Mouse (Mus musculus) liver, embryonic 14.5 days (tissue): ENCODE measurements at regions not wholly inside any gene's neighbourhood (a gene's known extent, or its start where the extent isn't known, plus 50 kb on each side); places are given as distances from the start of the nearest gene placed in this dataset.

Source experiments
- ATAC-seq: fragments of 200-750 bp; cut with Nextera tagmentation; 2 replicates; pipeline ENCODE4 v1.8.0; 2017; ENCODE audit warnings: moderate number of reproducible peaks, mild to moderate bottlenecking, moderate library complexity; ENCODE audit not compliant: insufficient read depth
- DNase-seq, 3 experiments: peaks; one replicate each; pipeline ENCODE4 v3.0.0-alpha.2; 2012 to 2013; ENCODE audit warnings: low read depth in 3 of 3, low spot score in 3 of 3
- H3K27ac ChIP-seq: fragments of 300-500 bp; sonication (generic); 2 replicates; pipeline ENCODE4 v1.5.1; 2014; ENCODE audit warnings: moderate library complexity, mild to moderate bottlenecking, control low read depth, inconsistent platforms
- H3K27me3 ChIP-seq: fragments of 300-500 bp; sonication (generic); 2 replicates; pipeline ENCODE4 v1.6.1; 2014; ENCODE audit warnings: mild to moderate bottlenecking, low read length, moderate library complexity; ENCODE audit not compliant: control insufficient read depth, insufficient read depth
- H3K36me3 ChIP-seq: fragments of 300-500 bp; sonication (generic); replicated peaks from 2 replicates; pipeline ENCODE4 v1.6.1; 2014; ENCODE audit warnings: low read depth; ENCODE audit not compliant: control insufficient read depth, insufficient read depth
- H3K4me1 ChIP-seq, 2 experiments: fragments of 200-500 bp in 1 of 2; fragments of 300-500 bp in 1 of 2; sonication (generic) in 1 of 2; replicated peaks; 2 replicates each; pipeline ENCODE4 v1.6.1; 2012 to 2014; ENCODE audit warnings: antibody characterized with exemption in 1 of 2, inconsistent platforms in 1 of 2, low read length in 1 of 2; ENCODE audit not compliant: control insufficient read depth in 2 of 2, insufficient read depth in 2 of 2
- H3K4me2 ChIP-seq: fragments of 300-500 bp; sonication (generic); 2 replicates; pipeline ENCODE4 v1.6.1; 2014; ENCODE audit warnings: low read depth, mild to moderate bottlenecking, control low read depth, moderate library complexity
- H3K4me3 ChIP-seq, 2 experiments: fragments of 200-500 bp in 1 of 2; fragments of 300-500 bp in 1 of 2; sonication (generic) in 1 of 2; 2 replicates each; pipeline ENCODE4 v1.5.1; 2012 to 2014; ENCODE audit warnings: low read depth in 2 of 2, low read length in 2 of 2, mild to moderate bottlenecking in 2 of 2, control low read depth in 1 of 2, inconsistent platforms in 1 of 2, moderate library complexity in 1 of 2; ENCODE audit not compliant: insufficient read depth in 1 of 2
- H3K9ac ChIP-seq: fragments of 300-500 bp; sonication (generic); replicated peaks from 2 replicates; pipeline ENCODE4 v1.6.1; 2014; ENCODE audit warnings: mild to moderate bottlenecking, control low read depth, moderate library complexity
- H3K9me3 ChIP-seq: fragments of 300-500 bp; sonication (generic); 2 replicates; pipeline ENCODE4 v1.6.1; 2016; ENCODE audit warnings: low read length, mixed read lengths; ENCODE audit not compliant: control insufficient read depth
- CTCF ChIP-seq: IDR thresholded peaks from 2 replicates; pipeline ENCODE4 v1.5.1; 2016; ENCODE audit warnings: antibody characterized with exemption, low read depth, control low read depth
- EP300 ChIP-seq: IDR thresholded peaks from 2 replicates; pipeline ENCODE4 v1.6.1; 2016; ENCODE audit warnings: antibody characterized with exemption, low read depth
- WGBS: fragments of 180-500 bp; shearing (Covaris S2); extraction: QIAGEN DNeasy Blood & Tissue Kit; methylation state at CpG from one replicate; pipeline ENCODE4 v1.1.7; 2014; ENCODE audit not compliant: insufficient replicate concordance; 5-methylcytosine and 5-hydroxymethylcytosine counted together

DNA sequence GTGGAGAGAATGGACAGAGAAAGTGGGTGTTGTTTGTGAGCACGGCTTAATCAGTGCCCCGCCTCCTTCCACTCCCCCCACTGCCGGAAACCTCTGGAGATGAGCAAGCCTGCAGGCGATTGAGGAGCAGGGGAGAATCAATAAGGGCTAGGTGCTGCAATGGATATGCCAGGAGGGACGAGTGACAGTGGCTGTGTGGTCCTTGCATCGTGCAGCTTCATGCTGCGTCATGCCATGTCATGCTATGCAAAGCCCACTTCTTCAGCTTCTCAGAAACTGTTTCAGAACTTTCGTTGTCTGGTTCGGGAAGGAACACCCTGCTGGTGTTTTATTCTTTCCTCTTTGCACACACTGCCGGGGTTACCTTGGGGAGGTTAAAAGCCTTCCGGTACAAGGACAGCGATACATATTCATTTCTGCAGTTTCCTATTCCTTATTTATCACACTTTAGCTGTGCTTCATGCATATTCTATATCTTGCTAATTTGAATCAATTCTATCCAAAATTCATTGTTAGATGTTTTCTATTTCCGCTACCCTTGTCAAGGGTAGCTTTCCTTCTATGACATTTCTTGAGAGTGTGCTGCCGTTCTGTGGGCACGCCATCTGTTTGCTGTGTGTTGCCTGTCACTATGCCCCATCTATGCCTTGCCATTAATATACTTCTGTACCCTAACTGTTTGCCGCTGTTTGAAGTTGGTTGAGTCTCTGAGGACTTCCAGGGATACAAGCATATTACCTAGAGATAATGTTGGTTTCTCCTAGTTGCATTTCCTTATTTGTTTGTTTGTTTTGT is 202.8 kb upstream of the Stt3b start:
- H3K27me3 ChIP-seq, result no peaks in the 10 kb centered on the region
- peak; percentile 59; the same call in 1 of the 2 replicates for ATAC-seq
- H3K9ac ChIP-seq, result no peak overlapping the region
- no peak overlapping the region for H3K27ac ChIP-seq
- TF ChIP-seq CTCF, result no peak
- TF ChIP-seq EP300, result no peak
- H3K9me3 ChIP-seq, result no peaks in the 10 kb centered on the region
- no peak for DNase-seq
- H3K4me1 ChIP-seq, result peaks cover 0 to 4% of the 10 kb centered on the region in 2 experiments; a peak in 2 of 4 replicates
- H3K36me3 ChIP-seq, result no peaks in the 10 kb centered on the region
- H3K4me3 ChIP-seq, result no peak overlapping the region
- WGBS, result 60% methylated on average over 16 of the region's 16 CpGs
- no peak overlapping the region for H3K4me2 ChIP-seq

DNA sequence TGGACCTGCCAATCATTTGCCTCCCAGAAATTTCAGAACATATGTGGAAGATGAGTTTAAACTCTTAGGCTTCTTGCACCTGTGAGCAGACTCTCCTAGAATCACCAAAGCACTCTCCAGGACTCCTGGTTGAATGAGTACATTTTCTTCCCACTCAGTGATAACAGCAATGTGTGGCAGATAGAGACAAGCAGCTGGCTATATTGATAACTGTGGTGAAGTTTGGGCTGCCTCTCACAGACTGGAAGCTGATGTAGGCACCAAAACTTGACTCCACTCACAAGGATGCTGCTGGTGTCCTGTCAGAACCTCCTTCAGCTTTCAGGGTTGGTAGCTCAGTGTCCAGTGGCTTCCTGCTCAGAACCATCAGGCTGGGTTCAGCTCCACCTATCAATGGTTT is 207.7 kb upstream of the Stt3b start:
- ATAC-seq, result peak; percentile 85
- Histone ChIP-seq H3K36me3 (no peaks in the 10 kb centered on the region), H3K9ac (no peak overlapping the region), H3K4me1 (peaks cover 0 to 4% of the 10 kb centered on the region in 2 experiments; a peak in 2 of 4 replicates), H3K4me2 (no peak overlapping the region), H3K9me3 (no peaks in the 10 kb centered on the region), H3K27ac (no peak overlapping the region), H3K27me3 (no peaks in the 10 kb centered on the region), H3K4me3 (no peak overlapping the region)
- TF ChIP-seq EP300, result peak; percentile 65
- no peak for TF ChIP-seq CTCF
- DNase-seq, result peak in 2 of 3 experiments; percentile 4 to 10

DNA sequence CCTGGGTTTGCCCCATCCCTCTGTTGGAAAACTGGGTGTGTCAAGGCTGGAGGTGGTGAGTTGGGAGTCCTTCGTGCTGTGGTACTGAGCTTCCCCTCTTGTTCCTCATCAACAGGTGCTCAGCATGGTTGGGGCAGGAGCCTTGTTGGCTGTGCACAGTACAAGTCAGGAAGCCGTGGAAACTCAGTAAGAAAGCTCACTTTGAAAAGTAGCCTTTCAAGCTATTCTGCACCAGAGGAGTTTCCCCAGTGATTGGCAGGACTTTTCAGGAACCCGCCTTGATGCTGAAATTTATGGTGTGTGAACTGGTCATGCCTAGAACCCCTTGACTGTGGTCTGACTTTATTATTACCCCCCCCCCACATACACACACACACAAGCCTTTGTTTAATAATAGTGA is 213.9 kb upstream of the Stt3b start:
- Histone ChIP-seq H3K4me3 (no peak overlapping the region), H3K9ac (no peak overlapping the region), H3K36me3 (no peaks in the 10 kb centered on the region), H3K9me3 (no peaks in the 10 kb centered on the region), H3K27me3 (no peaks in the 10 kb centered on the region), H3K4me1 (no peaks in the 10 kb centered on the region), H3K27ac (no peak overlapping the region), H3K4me2 (no peak overlapping the region)
- 54% methylated on average over 3 of the region's 3 CpGs for WGBS
- TF ChIP-seq EP300 (no peak), CTCF (no peak)
- no peak for ATAC-seq
- DNase-seq, result no peak

DNA sequence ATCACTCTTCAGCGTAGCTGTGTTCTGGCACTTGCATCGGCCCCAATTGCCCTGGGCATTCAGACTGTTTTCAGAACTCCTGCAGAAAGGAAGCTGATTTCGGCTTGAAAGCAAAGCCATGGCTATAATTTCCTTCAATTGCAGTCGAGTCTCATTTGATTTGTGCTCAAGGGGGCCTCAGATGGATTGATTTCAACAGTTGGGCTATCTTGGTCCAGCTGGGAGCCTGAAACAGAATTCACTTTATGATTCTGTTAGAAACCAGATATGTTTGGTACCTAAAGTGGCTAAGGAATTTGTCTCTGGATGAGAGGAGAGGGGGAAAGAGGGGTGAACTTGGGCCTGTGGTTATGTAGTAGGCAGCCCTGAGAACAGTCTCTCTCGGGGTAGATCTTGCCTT is 214.4 kb upstream of the Stt3b start:
- ATAC-seq, result no peak
- H3K4me1 ChIP-seq, result no peaks in the 10 kb centered on the region
- H3K4me3 ChIP-seq, result no peak overlapping the region
- no peak overlapping the region for H3K9ac ChIP-seq
- 64% methylated on average over 5 of the region's 5 CpGs for WGBS
- no peaks in the 10 kb centered on the region for H3K9me3 ChIP-seq
- H3K27me3 ChIP-seq, result no peaks in the 10 kb centered on the region
- H3K27ac ChIP-seq, result no peak overlapping the region
- no peak overlapping the region for H3K4me2 ChIP-seq
- TF ChIP-seq CTCF (no peak), EP300 (no peak)
- no peak for DNase-seq
- H3K36me3 ChIP-seq, result no peaks in the 10 kb centered on the region

DNA sequence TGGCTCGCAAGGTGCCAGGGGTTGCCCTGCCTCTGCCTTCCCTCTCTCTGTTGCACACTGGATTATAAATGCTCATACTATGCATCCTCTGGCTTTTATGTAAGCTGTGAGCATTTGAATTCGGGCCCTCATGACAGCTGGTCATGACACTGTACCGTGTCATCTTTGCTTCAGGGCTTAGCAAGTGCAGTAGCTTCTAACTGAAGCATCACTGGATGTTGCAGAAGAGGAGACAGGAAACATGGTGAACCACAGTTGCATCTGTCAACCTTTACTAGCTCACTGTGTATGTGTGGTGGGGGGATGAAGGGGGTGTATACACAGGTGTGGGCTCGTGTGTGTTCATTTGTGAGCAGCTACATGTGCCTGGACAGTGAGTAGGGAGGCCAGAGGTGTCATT is 216.1 kb upstream of the Stt3b start:
- Histone ChIP-seq H3K4me1 (no peaks in the 10 kb centered on the region), H3K27me3 (no peaks in the 10 kb centered on the region), H3K9me3 (no peaks in the 10 kb centered on the region), H3K4me3 (no peak overlapping the region), H3K36me3 (no peaks in the 10 kb centered on the region), H3K27ac (no peak overlapping the region), H3K9ac (no peak overlapping the region), H3K4me2 (no peak overlapping the region)
- DNase-seq, result no peak
- no peak for ATAC-seq
- 43% methylated on average over 4 of the region's 4 CpGs for WGBS
- TF ChIP-seq EP300, result no peak
- TF ChIP-seq CTCF, result no peak
